Mouse (Mus musculus) splenic B cell, adult 2 months (primary cell): ENCODE measurements around the gene Sar1b.
A peak's percentile ranks its signal among the peaks of the same experiment; 100 is the strongest.

Experiments used
- DNase-seq: peaks from one replicate; pipeline ENCODE4 v3.0.0-alpha.2; 2011; ENCODE audit warnings: low read depth, low spot score
- H3K27me3 ChIP-seq: 2 replicates; pipeline ENCODE4 v1.6.1; 2012; ENCODE audit warnings: mild to moderate bottlenecking, low read length, moderate library complexity, mixed read lengths; ENCODE audit not compliant: control insufficient read depth, poor library complexity, insufficient read depth, severe bottlenecking
- H3K36me3 ChIP-seq: 2 replicates; pipeline ENCODE4 v1.6.1; 2012; ENCODE audit warnings: mild to moderate bottlenecking, low read length, moderate library complexity, mixed read lengths; ENCODE audit not compliant: control insufficient read depth, poor library complexity, insufficient read depth, severe bottlenecking

Sar1b gene

DNA sequence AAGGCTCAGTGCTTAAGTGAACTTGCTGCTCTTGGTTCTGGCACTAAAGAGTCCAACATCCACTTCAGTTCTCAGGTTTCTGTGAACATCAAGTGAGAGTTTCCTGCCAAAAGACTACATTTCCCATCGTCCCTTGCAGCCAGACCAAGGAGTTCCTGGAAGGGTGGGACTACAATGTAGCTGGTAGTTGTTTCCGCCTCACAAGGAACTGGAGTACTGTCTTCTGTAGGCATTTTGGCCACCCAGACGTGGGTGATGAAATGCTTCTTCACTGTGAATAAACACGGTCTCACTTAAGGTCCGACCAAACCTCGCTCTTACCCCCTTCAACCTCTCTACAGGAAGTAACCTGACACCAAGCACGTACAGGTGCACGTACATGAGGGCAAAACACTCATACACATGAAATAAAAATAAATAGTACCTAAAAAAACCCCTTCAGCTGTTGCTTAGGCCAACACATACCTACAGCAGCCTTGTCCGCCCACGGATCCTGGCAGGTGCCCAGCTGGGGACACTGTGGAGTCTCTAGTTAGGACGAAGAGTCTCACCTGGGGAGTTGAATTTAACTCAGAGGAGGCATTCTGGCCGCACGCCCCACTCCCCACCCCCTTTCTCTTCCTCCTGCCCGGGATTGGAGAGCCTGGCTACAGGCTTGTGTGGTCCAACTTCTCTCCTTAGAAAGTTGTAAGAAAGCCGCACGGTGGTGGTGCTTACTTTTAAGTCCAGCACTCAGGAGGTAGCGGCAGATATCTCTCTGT lies 41.9 kb downstream of the Sar1b start:
- Histone ChIP-seq H3K27me3 (no peaks in the 10 kb centered on the region), H3K36me3 (no peaks in the 10 kb centered on the region)
- DNase-seq: peak; percentile 90

DNA sequence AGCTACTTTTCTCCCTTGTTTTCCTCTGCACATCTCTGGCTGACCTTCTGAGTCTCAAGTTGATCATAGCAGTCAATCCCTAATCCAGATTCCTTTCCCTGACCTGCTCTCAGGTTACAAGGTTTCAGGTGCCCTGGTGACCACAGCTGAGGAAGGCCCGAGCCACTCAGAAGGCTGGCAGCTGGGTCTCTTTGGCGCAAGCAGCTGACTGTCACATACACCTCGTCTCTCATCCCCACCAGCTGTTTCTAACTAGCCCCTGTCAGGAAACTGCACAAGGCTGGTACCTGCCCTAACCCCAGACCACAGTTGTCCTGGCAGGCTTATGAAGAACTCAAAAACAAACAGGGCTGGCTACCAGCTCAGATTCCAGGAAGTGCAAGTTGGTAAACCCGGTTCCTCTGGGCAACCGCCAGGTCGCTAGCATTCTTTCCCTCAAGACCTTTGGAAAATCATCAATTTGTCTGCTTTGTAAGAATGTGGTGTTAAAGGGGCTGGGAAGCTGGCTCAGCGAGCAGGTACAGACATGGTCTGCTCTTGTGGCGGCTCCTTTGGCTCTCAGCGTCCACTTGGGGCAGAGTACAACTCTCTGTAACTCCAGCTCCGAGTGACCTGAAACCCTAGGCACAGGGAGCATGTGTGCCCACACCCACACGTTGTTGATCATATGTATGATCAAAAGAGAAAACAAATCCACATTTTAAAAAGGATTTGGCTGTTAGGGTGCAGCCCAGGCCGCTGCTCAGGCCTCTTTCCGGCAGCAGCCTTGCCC lies 43.8 kb downstream of the Sar1b start:
- no peak for DNase-seq
- Histone ChIP-seq H3K36me3 (no peaks in the 10 kb centered on the region), H3K27me3 (no peaks in the 10 kb centered on the region)

DNA sequence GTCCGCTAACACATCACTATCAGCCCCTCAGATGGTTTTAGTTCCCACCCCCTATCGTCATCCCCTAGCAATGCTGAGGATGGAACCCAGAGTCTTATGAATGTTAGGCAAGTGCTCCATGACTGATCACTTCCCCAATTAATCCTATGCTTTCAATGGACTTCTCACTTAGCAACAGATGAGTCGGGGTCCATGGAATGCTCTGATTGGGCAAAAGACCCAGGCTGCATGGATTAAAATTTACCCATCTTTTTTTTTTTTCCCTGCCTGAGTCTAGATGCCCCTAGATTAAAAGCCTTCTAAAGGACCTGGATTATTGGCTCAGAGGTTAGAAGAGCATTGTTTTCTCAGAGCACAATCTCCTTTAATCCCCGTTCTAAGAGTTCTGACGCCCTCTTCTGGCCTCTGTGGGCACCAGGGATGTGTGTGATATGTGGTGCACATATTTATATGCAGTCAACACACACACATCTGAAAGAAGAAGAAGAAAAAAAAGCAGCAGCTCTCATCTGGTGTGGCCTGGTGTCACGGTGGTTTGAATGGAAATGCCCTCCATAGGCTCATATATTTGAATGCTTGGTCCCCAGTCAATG lies 46.2 kb downstream of the Sar1b start:
- Histone ChIP-seq H3K36me3 (no peaks in the 10 kb centered on the region), H3K27me3 (no peaks in the 10 kb centered on the region)
- DNase-seq: peak; percentile 80

DNA sequence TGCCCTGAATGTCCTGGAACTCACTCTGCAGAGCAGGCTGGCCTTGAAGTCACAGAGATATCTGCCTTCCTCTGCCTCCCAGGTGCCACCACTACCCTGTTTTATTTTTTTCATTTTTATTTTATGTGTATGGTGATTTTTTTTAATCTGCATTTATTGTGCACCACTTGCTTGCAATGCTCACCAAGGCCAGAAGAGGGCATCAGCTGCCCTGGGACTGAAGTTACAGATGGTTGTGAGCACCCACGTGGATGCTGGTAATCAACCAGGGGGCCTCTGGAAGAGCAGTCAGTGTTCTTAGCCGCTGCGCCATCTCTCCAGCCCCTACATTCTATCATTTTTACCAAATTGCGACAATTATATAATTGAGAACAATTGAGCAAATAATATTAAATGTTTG lies 47.7 kb downstream of the Sar1b start:
- DNase-seq: peak; percentile 43
- H3K36me3 ChIP-seq: peaks cover 4% of the 10 kb centered on the region; the same call in 1 of the 2 replicates
- H3K27me3 ChIP-seq: no peaks in the 10 kb centered on the region

DNA sequence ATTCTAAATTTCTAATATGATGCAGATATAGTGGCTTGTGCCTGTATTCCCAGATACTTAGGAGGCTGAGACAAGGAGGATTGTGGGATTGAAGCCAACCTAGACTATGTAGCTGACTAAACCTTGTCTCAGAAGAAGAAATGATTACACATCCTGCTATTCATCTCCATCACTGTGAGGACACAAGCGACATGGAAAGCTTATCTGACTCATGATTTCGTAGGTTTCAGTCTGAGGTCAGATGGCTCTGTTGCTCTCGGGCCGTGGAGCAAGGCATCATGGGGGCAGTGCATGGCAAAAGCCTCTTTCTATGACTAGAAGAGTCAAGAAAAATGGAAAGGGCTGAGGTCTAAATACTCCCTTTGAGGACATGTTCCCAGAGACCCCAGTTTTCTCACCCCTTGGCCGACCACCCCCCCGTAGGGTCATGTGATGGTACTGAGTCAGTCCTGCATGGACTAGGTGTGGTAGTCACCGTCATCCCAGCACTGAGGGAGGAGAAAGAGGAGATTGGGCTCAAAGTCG lies 48.6 kb downstream of the Sar1b start:
- Histone ChIP-seq H3K36me3 (peaks cover 10% of the 10 kb centered on the region), H3K27me3 (no peaks in the 10 kb centered on the region)

DNA sequence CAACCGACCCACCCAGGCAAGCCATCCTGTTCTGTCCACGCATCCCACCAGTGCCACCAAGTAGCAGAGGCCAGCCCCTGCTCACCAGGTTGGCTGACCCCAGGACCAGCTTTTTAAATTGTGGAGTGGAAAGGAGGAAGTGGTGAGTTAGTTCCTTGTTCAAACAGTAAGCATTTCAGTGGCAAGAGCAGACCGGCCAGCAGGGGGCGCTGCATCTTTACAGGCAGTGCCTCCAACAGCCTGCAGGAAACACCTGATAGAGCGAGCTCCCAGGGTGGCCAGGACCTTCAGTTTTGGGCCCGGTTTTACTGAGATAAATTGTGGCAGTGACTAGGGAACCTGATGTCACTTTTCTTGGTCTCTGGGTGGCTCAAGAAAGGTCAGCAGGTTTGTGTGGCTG lies 54.3 kb downstream of the Sar1b start:
- H3K27me3 ChIP-seq: no peaks in the 10 kb centered on the region
- DNase-seq: peak; percentile 95

More for the DNA sequence above, 48.6 kb downstream of the Sar1b start:
- DNase-seq: no peak

DNA sequence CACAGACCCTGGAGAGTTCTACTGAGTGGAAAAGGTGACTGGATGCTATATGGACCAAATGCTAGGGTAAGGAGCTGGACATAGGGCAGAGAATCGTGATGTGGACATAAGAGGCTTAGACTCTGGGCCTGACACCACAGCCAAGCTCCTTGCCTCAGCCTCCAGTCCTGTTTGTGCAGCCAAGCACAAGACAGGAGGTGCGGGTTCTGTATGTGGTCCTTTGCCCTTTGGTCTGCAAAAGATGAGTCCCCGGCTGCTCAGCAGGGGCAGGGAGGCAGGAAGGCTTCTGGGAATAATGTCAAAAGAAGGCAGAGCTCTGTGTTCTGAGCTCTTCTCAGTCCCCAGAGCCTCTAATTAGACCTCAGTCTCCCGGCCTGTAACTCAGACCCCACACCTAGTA lies 55.4 kb downstream of the Sar1b start:
- peaks cover 13% of the 10 kb centered on the region for H3K36me3 ChIP-seq
- H3K27me3 ChIP-seq: no peaks in the 10 kb centered on the region
- DNase-seq: no peak

More for the DNA sequence above, 54.3 kb downstream of the Sar1b start:
- H3K36me3 ChIP-seq: peaks cover 12% of the 10 kb centered on the region

DNA sequence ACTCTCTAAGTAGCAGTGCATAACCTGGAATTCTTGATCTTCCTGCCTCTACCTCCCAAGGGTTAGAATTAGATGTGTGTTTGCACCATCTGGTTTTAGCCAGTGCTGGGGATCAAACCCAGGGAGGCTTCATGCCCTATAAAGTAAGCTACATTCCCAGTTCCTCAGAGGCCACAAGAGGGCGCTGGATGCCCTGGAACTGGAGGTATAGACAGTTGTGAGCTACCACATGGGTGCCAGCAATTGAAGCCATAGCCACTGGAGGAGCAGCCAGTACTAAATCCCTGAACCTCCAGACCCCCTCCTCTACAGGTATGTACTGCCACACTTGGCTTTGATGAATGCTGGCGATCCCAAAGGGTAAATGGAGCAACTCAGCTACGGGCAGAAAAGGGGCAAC lies 56.5 kb downstream of the Sar1b start:
- peak; percentile 82 for DNase-seq
- Histone ChIP-seq H3K27me3 (no peaks in the 10 kb centered on the region), H3K36me3 (peaks cover 13% of the 10 kb centered on the region)

DNA sequence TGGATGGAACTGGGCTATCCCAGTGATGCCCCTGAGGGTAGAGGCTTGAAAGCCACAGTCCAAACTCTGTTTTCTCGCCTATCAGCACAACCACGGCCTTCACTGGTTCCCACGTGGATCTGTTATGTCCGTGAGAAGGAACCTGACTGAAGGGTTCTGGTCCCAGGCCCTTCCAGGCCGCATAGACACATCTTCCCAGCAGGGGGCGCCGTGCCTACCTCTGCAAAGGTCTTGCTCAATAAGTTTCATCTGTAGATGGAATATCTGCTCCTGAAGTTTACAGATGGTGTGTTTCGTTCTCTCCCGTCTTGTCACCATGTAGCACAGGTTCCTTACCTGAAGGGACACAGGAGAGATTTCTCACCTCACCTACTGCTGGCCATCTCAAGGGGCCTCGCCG lies 57.4 kb downstream of the Sar1b start:
- DNase-seq: peak; percentile 80
- peaks cover 13% of the 10 kb centered on the region for H3K36me3 ChIP-seq

DNA sequence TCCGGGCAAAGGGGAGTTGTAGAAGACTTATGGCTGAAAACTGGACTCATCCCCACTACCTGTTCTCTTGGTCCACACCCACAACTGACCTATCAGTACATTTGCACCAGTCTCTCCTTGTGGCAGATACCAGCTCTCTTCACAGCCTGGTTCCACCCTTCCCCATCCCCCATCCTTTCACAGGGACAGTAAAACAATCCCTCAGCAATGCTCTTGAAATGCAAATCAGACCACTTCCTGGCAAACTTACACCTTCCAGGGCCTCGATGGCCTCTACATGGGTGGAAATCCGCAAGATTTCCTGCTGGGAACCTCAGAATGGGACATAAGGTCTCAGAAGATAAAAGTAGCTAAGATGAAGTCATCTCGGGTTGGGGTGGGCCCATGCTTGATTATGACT lies 59.2 kb downstream of the Sar1b start:
- DNase-seq: no peak
- Histone ChIP-seq H3K36me3 (peaks cover 7% of the 10 kb centered on the region), H3K27me3 (no peaks in the 10 kb centered on the region)

More for the DNA sequence above, 57.4 kb downstream of the Sar1b start:
- H3K27me3 ChIP-seq: no peaks in the 10 kb centered on the region

DNA sequence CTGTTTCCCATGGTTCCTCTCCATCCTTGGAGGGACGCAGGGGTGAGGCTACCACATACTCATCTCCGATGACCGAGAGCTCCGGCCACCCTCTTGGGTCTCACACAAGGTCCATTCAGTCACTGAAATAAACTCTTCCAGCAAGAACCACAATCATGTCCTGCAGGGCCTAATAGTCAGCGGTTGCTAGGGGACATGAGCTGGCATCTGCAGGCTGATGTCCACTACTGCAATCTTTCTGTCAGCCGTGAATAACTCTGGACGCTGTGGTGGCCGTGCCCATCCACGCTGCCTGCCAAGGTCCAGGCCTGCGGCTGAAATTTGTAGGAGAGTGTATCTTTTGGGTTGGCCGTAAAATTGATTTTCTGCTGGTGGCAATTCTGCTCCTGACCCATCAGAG lies 59.8 kb downstream of the Sar1b start:
- no peak for DNase-seq
- peaks cover 7% of the 10 kb centered on the region for H3K36me3 ChIP-seq
- H3K27me3 ChIP-seq: no peaks in the 10 kb centered on the region

DNA sequence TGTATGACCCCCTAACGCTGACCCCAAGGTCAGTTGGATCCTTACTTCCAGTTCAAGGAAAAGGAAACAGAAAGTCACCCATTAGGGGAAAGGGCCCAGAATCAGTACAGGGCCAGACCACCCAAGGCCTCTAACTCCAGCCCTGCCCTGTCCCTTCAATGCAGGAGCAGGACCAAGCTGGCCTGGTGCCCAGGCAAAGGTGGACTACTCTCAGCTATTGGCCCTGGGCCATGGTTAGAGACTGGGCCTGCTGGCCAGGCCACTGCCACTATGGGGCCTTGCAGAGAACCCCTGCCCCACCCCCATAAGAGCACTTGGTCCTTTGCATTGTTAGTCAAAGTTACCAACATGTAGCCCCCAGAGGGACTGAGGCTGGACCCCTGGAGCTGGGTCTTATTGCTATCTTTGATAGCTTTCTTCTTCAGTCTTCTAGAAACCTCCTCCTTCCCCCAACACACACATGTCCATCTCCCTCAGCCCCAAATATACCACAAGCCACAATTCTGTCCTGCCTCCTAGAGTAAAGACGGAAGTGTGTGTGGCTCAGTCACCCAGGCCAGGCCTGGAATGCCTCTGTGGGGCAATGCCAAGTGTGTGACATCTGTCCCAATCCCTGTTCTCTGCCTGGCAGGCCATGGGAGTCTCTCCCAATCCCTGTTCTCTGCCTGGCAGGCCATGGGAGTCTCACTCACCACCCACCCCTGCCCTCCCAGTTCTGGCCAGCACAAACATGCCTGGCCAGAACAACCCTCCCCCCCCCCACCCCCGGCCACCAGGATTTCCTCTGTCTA lies 60.7 kb downstream of the Sar1b start:
- no peak for DNase-seq
- peaks cover 9% of the 10 kb centered on the region for H3K36me3 ChIP-seq
- no peaks in the 10 kb centered on the region for H3K27me3 ChIP-seq

DNA sequence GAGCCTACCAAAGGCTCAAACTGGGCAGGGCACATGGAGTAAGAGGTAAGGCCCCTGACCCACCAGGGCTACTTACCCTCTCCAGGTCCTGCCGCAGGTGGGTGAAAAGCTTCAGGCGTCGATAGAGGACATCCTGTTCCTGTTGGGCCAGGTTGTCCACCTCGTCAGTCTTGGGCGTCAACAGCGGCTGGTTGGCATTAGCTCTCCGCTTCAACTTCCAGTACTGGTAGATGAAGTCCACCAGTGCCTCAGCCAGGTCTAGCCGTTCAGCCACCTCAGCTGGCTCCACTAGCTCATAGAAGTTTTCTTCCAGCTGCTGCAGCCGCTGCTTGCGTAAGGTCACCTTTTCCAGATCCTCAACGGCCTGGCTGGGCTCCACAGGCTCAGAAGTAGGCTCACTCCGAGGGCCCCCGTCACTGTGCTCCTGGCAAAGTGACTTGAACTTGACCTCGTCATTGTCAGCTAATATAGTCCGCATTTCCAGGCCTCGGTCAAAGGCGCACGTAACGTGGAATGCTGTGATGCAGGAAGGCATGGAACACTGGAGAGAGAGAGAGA lies 61.5 kb downstream of the Sar1b start:
- no peak for DNase-seq
- no peaks in the 10 kb centered on the region for H3K27me3 ChIP-seq
- peaks cover 9% of the 10 kb centered on the region for H3K36me3 ChIP-seq
